Mouse (Mus musculus) cerebellum, adult 2 months (tissue): ENCODE data around the gene Pla2g10. TPM values are rescaled to one million over a fixed set of nuclear protein-coding genes. Genes with fewer than 3 reads are reported as not detected.
"Not testable (repeated sequence)": the region's sequence is repeated elsewhere in the genome, so short reads cannot be mapped to it uniquely, and the experiment has no call there.

ENCODE experiments used
- DNase-seq, 2 experiments: peaks; one replicate each; pipeline ENCODE4 v3.0.0; 2021
- H3K27ac ChIP-seq: fragments of 200-500 bp; 2 replicates; pipeline ENCODE4 v1.5.1; 2012; ENCODE audit warnings: low read length, control low read depth, inconsistent platforms; ENCODE audit not compliant: insufficient read depth
- H3K27me3 ChIP-seq: fragments of 200-500 bp; 2 replicates; pipeline ENCODE4 v1.6.1; 2012; ENCODE audit warnings: inconsistent platforms, mild to moderate bottlenecking, low read length, moderate library complexity; ENCODE audit not compliant: control insufficient read depth, insufficient read depth
- H3K4me1 ChIP-seq: fragments of 200-500 bp; 2 replicates; pipeline ENCODE4 v1.6.1; 2011; ENCODE audit warnings: low read length; ENCODE audit not compliant: control insufficient read depth, insufficient read depth
- H3K4me3 ChIP-seq: fragments of 200-500 bp; replicated peaks from 2 replicates; pipeline ENCODE3; 2011; ENCODE audit warnings: mild to moderate bottlenecking, low read depth, low read length, control low read depth; ENCODE audit not compliant: insufficient read depth
- CTCF ChIP-seq: fragments of 200-500 bp; IDR thresholded peaks from 2 replicates; pipeline ENCODE4 v1.5.1; 2011; ENCODE audit warnings: low read depth, mild to moderate bottlenecking, control low read depth, low read length, moderate library complexity, borderline replicate concordance; ENCODE audit not compliant: insufficient read depth
- POLR2A ChIP-seq: fragments of 200-500 bp; IDR thresholded peaks from 2 replicates; pipeline ENCODE4 v1.6.1; 2011; ENCODE audit warnings: low read length, control low read depth, borderline replicate concordance; ENCODE audit not compliant: insufficient read depth
- WGBS: fragments of 180-500 bp; shearing (Covaris S2); methylation state at CpG from one replicate; pipeline ENCODE4 v1.1.7; 2018; 5-methylcytosine and 5-hydroxymethylcytosine counted together
- polyA plus RNA-seq: library from polyadenylated mRNA; depleted of rRNA; stranded (reverse); fragments of >200 nt; gene quantifications from 2 replicates; pipeline ENCODE4 v1.2.3, GENCODE M21; 2012; rRNA removed

Pla2g10 gene
- polyA plus RNA-seq, 1 experiment, result not detected

GRCm38 (mm10) chr16:13671685-13672385, 58.9 kb downstream of the Pla2g10 start, which contains the start of the genes Bfar and 3110001I22Rik:
TSS of gene Bfar (plus strand) at chr16:13671858.
TSS of gene 3110001I22Rik (plus strand) at chr16:13671929.
- TF ChIP-seq POLR2A (peak; percentile 93), CTCF (no peak)
- H3K4me1 ChIP-seq, result no peaks in the 10 kb centered on the region
- H3K27ac ChIP-seq, result peak within 1 kb of the TSS; percentile 62
- peak; percentile 89 to 93 for DNase-seq
- under 1% methylated on average over 54 of the region's 54 CpGs for WGBS
- peak within 1 kb of the TSS; percentile 70 for H3K4me3 ChIP-seq
- no peaks in the 10 kb centered on the region for H3K27me3 ChIP-seq

- 80% methylated on average over 5 of the region's 5 CpGs for WGBS
- H3K4me3 ChIP-seq, H3K27ac ChIP-seq, DNase-seq, H3K27me3 ChIP-seq, H3K4me1 ChIP-seq: not testable (repeated sequence)
Measured at GRCm38 (mm10) chr16:13670896-13671295, 59.9 kb downstream of the Pla2g10 start.

- Histone ChIP-seq H3K4me1 (no peaks in the 10 kb centered on the region), H3K27ac (no peak overlapping the region), H3K4me3 (no peak overlapping the region), H3K27me3 (no peaks in the 10 kb centered on the region)
- TF ChIP-seq CTCF, result no peak
- no peak for TF ChIP-seq POLR2A
- DNase-seq, result no peak
- 90% methylated on average over 1 of the region's 1 CpGs for WGBS
Measured at GRCm38 (mm10) chr16:13669282-13669681, 61.5 kb downstream of the Pla2g10 start.

- Histone ChIP-seq H3K27ac (no peak overlapping the region), H3K4me3 (peak overlapping the region; percentile 74), H3K27me3 (no peaks in the 10 kb centered on the region), H3K4me1 (no peaks in the 10 kb centered on the region)
- 83% methylated on average over 10 of the region's 10 CpGs for WGBS
- peak in 1 of 2 experiments; percentile 23 for DNase-seq
- TF ChIP-seq CTCF, result no peak
- no peak for TF ChIP-seq POLR2A
Measured at GRCm38 (mm10) chr16:13668402-13669108, 62.2 kb downstream of the Pla2g10 start.

- DNase-seq, result peak; percentile 95 to 96
- TF ChIP-seq POLR2A (peak; percentile 79), CTCF (no peak)
- Histone ChIP-seq H3K27me3 (no peaks in the 10 kb centered on the region), H3K4me3 (peak within 1 kb of the TSS; percentile 74), H3K27ac (peak within 1 kb of the TSS; percentile 76), H3K4me1 (no peaks in the 10 kb centered on the region)
- under 1% methylated on average over 35 of the region's 35 CpGs for WGBS
Measured at GRCm38 (mm10) chr16:13667878-13668343, 62.9 kb downstream of the Pla2g10 start, which contains the start of gene Parn. TSS of gene Parn (minus strand) at chr16:13668170.

Other genes with a start within 250 kb of the Pla2g10 start
- 25.6 and 27.0 TPM in 2 replicates for gene Parn, start 62.8 kb downstream of the Pla2g10 start, polyA plus RNA-seq
- gene Bfar, start 59.1 kb downstream of the Pla2g10 start, polyA plus RNA-seq, result 45.1 and 45.3 TPM in 2 replicates
- gene 3110001I22Rik, start 59.1 kb downstream of the Pla2g10 start, polyA plus RNA-seq, result 2.6 and 3.1 TPM in 2 replicates
- gene Rrn3, start 49.7 kb upstream of the Pla2g10 start, polyA plus RNA-seq, result 35.8 and 39.1 TPM in 2 replicates
- 120 and 121 TPM in 2 replicates for gene Ntan1, start 87.9 kb upstream of the Pla2g10 start, polyA plus RNA-seq
- 94.7 and 105 TPM in 2 replicates for gene Pdxdc1, start 172.1 kb upstream of the Pla2g10 start, polyA plus RNA-seq
- 30.7 and 36.7 TPM in 2 replicates for gene Mpv17l, start 172.2 kb upstream of the Pla2g10 start, polyA plus RNA-seq